Mouse (Mus musculus): ENCODE results near the gene Col11a2.

Col11a2 gene

DNA sequence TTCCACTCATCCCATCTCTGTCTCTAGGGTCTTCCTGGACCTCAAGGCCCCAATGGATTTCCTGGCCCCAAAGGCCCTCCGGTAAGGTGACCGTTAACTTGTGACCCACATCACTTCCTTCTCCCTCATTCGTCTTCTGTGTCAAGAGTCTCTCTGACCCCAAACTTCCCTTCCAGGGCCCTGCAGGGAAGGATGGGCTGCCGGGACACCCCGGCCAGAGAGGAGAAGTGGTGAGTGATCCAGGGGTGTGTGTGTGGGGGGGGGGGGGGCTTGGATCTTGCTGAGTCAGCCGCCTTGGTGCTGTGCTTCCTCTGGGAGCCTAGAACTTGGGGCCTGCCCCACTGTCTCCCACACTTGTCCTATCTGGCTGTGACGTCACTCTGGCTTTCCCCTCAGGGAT is 18.0 kb downstream of the Col11a2 start:
- DNase-seq (ENCODE audit: low spot score) = no peak

DNA sequence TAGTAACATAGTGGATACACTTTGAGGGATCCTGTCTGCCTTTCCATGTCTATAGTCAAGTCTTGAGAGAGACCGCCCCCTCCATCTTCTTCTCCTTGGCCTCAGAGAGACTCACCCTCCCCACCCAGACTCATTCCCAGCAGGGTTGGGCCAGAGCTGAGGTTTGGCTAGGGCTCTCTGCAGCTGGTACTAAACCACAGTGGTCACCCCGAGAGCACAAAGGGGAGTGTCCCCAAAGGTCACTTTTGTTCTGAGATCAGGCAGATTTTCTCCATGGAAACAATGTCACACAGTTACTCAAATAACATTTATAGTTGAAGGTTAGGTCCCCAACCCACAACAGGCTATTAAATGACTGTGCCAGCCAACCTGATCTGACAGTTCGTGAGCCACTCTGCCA is 29.6 kb downstream of the Col11a2 start:
- DNase-seq (ENCODE audit: low spot score) = no peak

DNA sequence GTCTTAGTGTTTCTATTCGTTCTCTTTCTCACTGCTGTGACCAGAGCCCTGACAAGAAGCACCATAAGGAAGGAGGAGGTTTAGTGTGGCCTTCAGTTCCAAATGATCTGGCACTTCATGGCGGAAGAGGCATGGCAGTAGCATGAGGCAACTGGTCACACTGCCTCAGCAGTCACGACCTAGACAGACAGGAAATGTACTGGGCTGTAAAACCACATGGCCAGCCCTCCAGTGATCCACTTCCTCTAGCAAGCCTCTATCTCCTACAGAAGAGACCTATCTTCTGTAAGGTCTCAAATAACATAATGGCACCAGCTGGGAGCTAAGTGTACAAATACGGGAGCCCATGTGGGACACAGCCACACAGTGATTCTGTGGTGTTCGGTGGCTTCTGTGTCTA is 32.9 kb downstream of the Col11a2 start:
- no peak for DNase-seq (ENCODE audit: low spot score)

GRCm38 (mm10) chr17:34075271-34075670 is 36.0 kb downstream of the Col11a2 start:
- DNase-seq (ENCODE audit: low spot score) = peak; percentile 38

DNA sequence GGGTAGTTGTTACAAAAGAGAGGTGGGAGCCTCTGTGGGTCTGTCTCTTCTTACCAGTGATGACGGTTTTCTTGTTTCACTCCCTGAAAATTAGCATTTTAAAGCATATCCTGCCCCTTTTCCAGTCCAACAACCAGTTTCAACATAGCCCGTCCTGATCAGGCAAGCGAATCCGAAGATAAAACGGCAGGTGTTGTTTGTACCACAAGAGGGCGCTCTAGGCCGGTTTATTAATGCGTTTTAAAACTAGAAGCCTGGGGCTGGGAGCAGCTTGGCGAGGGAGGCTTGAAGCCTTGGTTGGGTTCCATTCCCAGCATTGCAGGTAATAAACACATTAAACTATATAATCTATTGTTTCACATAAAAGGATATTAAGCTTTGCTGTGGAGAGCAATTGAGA is 38.3 kb downstream of the Col11a2 start:
- peak; percentile 14 for DNase-seq (ENCODE audit: low spot score)

DNA sequence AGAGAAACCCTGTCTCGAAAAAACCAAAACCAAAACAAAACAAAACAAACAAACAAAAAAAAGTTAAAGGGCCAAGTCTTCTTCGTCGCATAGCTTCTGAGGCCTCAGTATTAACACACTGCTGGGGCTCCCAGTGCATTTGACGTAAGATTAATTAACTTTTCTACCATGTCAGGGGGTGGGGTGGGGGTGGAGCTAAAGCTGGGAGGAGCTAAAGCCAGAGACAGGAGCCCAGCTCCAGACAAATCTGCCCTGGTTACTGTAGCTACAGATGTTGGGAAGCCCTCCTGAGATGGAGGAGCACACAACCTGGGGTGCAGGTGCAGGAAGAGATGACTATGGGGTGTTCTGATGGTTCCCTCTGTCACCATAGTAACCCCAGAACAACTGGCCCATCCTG is 38.9 kb downstream of the Col11a2 start:
- no peak for DNase-seq (ENCODE audit: low spot score)

- DNase-seq (ENCODE audit: low spot score) = no peak
Observed at GRCm38 (mm10) chr17:34079002-34079401, 39.8 kb downstream of the Col11a2 start.

- peak; percentile 47 for DNase-seq (ENCODE audit: low spot score)
Observed at GRCm38 (mm10) chr17:34079621-34080020, 40.4 kb downstream of the Col11a2 start.

DNA sequence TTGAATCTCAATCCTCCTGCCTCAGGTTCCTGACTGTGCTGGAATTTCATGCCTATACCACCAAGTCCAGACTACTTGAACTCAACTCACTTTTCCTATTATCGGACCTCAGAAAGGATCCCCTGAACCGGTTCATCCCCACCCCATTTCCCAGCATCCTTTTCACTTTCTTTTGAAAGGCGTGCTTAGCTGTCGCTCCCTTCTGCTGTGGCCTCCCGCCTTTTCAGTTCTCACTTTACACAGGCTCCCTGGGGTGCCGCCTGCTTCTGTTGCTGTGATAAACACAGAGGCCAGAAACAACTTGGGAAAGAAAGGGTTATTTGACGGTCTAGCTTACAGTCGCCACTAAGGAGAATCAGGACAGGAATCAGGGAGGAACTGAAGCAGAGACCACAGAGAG is 43.9 kb downstream of the Col11a2 start:
- DNase-seq (ENCODE audit: low spot score) = no peak

GRCm38 (mm10) chr17:34087386-34087785 is 48.1 kb downstream of the Col11a2 start:
- DNase-seq (ENCODE audit: low spot score) = no peak

DNA sequence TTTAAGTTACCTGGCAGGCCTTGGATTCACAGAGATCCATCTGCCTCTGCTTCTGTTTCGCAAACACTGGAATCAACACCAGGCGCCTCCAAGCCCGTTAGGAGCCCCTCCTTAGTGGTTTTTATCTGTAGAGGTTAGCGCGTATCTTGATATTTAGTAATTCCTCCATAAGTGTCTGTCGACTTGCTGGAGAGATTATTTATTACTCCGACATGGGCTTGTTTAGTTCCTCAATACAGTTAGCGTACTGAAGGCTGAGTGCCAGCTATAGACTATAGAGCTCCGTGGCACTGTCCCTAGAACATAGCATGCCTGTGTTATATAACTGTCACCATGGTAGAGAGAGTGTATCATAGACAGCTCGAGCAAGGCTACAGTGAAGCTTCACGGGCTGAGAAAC is 48.9 kb downstream of the Col11a2 start:
- no peak for DNase-seq (ENCODE audit: low spot score)

DNA sequence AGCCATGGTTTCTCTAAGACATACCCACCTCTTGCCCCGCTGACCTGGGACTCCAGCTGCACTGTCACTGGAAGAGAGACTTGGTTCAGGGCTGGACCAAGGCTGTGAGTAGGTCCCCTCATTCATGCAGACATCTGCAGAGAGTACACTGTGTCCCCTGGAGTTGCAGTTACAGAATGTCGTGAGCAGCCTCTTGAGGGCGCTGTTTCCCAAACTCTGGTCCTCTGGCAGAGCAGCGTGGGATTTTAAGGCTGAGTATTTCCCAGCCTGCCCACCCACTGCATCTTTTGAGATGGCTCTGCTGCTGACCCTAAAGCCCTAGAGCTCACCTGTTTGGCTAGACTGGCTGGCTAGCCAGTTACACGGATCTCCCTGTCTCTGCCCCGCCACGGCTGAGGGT is 51.7 kb downstream of the Col11a2 start:
- DNase-seq (ENCODE audit: low spot score) = no peak

- DNase-seq (ENCODE audit: low spot score) = no peak
Observed at GRCm38 (mm10) chr17:34092197-34092875, 53.1 kb downstream of the Col11a2 start, which contains the start of gene H2-Oa. H2-Oa (plus strand) TSS chr17:34092340.

- DNase-seq (ENCODE audit: low spot score) = no peak
Observed at GRCm38 (mm10) chr17:34093199-34093874, 54.1 kb downstream of the Col11a2 start.

DNA sequence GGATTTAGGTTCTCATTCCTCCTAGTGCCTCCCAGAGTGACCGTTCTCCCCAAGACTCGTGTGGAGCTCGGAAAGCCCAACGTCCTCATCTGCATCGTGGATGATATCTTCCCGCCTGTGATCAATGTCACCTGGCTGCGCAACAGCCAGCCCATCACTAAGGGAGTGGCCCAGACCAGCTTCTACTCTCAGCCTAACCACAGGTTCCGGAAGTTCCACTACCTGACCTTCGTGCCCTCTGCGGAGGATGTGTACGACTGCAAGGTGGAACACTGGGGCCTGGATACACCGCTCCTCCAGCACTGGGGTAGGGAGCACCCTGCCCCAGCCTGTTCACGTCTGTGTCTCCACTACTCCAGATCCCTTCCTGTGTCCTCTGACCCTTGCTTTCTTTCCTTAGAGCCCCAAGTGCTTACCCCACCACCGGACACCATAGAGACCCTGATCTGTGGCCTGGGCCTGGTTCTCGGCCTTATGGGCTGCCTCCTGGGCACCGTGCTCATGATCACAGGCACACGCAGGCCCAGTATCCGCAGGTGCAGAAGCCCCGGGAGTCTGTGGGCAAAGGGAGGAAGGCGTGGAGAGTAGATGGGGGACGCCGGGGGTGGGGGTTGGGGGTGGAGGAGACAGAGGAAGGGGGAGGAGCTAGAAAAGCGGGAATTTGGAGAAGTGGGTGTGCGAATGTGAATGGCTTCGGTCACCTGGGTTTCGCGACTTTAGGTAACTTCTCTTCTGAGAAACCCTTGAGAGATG is 55.2 kb downstream of the Col11a2 start:
- DNase-seq (ENCODE audit: low spot score) = no peak

GRCm38 (mm10) chr17:34096497-34097010 is 57.3 kb downstream of the Col11a2 start:
- no peak for DNase-seq (ENCODE audit: low spot score)

DNA sequence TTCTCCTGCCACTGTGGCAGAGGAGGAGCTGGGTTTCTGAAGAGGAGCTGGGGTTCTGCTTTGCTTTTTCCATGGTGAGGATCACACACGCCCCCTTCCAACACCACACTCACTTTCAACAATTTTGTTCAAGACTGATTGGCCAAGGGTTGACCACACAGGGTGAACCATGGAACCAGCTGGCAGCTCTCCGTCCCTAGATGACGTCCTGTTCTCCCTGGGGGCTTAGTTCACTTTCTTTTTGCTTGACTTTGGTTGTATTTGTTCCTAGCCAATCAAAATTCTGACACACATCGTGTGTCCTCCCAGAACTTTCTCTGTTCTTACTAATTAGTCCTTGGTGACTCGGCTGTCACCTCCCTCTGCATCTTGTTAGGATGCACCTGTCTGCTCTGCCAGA is 58.0 kb downstream of the Col11a2 start:
- no peak for DNase-seq (ENCODE audit: low spot score)

GRCm38 (mm10) chr17:34098709-34099479 is 59.7 kb downstream of the Col11a2 start:
- DNase-seq (ENCODE audit: low spot score) = no peak

DNA sequence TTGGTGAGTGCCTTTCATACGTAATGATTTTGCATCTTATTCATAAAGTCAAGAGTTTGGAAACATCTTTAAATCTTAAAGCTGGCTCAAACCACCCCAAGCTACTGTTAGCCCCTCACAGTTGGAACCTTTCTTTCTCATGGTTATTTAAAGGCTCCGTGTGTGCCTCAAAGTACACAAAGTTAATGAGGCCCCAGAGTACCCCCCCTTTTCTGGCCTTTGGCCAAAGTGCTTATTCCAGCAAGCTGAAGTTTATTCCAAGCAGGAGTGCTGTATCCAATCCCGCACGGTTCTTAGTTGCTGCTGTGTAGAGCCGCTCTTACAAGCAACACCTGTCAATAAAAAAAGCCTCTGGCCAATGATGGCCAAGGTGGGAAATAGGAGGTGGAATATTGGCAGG is 60.3 kb downstream of the Col11a2 start:
- DNase-seq (ENCODE audit: low spot score) = no peak

- no peak for DNase-seq (ENCODE audit: low spot score)
Observed at GRCm38 (mm10) chr17:34101185-34101584, 61.9 kb downstream of the Col11a2 start.

DNA sequence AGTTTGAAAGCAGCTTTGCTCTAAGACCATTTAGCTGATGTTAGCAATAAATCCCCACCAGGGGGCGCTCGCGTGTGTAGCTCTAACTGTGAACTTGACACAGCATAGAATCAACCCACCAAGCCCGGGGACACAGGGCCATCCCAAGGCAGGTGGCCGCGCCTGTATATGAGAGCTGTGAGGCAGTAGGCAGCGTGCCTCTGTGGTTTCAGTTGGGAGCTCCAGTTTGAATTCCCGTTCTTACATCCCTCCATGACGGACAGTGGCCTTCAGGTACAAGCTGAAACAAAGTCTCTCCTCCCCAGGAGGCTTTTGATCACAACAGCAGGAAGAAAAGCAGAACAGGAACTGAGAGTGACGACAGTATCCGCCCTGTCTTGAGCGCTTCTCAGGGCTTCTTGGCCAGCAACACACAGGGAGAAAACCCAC is 62.4 kb downstream of the Col11a2 start:
- peak; percentile 84 for DNase-seq (ENCODE audit: low spot score)

DNA sequence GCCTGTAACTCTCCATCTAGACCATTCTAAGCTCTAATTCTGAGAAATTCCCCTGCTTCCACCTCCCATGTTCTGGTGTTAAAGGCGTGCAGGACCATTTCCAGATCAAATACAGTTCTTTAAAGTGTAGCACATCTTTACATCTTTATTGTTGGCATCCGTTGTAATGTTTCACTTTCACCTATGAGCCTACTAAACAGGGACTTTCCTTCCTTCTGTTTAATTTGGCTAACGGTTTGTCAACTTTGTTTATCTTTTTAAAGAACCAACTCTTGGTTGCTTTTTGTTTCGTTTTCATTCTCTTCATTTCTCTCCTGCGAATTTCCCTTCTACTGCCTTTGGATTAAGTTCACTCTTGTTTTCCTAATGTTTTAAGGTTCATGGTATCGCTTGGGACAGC is 63.6 kb downstream of the Col11a2 start:
- no peak for DNase-seq (ENCODE audit: low spot score)

Data from left cerebral cortex, adult 11 months (tissue).